Mouse (Mus musculus): Measurements from ENCODE around the gene Gm10837. TPM values are rescaled to one million over a fixed set of nuclear protein-coding genes. Genes with fewer than 3 reads are reported as not detected.

Gm10837 gene
- polyA plus RNA-seq, 1 experiment from 2014 or later = not detected

DNA sequence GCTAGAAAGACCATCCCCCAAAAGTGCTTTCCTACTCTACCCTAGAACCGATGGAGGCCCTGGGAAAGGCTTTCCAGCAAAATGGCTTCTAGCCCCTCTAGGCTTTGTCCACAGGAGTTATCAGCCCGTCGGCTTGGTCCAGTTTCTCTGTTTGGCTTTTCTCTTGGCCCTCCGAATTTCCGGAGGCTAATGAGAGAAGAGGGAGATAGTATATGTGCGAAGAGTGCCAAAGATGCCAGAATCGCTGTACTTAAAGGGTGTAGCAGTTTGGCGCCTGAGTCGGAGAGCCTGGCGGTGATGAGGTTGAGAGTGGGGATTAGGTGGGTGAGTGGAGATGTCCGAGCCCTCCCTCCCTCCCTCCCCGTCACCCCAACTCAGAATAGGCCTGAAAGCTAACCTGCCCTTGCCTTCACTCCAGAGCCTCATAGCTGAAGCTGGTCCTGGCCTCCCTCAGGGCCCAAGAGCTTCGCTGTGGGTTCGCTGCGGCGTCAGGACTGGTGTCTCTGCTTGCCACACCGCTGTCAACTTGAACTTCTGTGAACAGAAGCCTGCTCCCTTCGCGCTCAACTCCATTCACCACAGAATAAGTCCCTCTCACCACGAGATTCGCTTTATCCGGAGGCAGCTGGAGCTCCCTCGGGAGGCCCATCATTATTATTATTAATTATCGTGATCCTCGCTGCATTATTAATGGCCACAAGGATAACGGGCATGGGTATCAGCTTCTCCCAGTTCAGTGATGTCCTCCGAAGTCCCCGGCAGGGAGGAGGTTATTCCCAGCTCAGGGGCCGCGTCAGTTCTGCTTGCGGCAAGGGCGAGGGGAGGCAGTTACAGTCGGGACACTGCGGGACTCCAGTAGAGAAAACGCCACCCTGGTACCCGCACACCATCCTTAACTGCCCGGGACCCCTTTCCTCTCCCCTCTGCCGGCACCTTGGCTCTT lies 8.0 kb upstream of the Gm10837 start:
- Histone ChIP-seq H3K4me1 (ENCODE audit: insufficient read depth) (no peaks in the 10 kb centered on the region), H3K36me3 (replicated peaks; ENCODE audit: insufficient read depth, low read length) (no peaks in the 10 kb centered on the region), H3K4me3 (ENCODE audit: low read depth, low read length) (no peak overlapping the region), H3K27me3 (ENCODE audit: insufficient read depth, low read length) (peaks cover 100% of the 10 kb centered on the region), H3K9ac (replicated peaks) (no peak overlapping the region), H3K4me2 (ENCODE audit: low read depth, low read length) (no peak overlapping the region), H3K27ac (ENCODE audit: low read depth) (no peak overlapping the region), H3K9me3 (ENCODE audit: low read length) (no peaks in the 10 kb centered on the region)
- no peak for DNase-seq
- no peak for ATAC-seq
- 2% methylated on average over 38 of the region's 38 CpGs for WGBS (ENCODE audit: insufficient replicate concordance)
- no peak for TF ChIP-seq EP300 (IDR thresholded peaks at IDR 0.05; ENCODE audit: low read depth)

DNA sequence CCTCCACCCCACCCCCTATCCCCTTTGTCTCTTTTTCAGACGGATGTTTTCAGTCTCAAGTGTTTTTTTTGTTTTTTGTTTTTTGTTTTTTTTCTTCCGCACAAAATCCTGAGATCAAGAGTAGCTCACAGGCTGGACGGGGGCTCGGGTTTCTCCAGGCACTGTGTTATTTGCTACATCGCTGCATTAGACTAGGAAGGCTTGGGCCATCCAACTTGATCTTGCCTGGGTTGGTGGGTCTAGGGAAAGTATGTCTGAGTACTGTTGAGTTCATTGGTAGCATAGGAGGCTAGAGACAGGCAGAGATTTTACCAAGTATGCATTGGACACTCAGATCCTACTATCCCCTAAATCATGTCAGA lies 7.4 kb upstream of the Gm10837 start:
- 7% methylated on average over 5 of the region's 5 CpGs for WGBS (ENCODE audit: insufficient replicate concordance)

DNA sequence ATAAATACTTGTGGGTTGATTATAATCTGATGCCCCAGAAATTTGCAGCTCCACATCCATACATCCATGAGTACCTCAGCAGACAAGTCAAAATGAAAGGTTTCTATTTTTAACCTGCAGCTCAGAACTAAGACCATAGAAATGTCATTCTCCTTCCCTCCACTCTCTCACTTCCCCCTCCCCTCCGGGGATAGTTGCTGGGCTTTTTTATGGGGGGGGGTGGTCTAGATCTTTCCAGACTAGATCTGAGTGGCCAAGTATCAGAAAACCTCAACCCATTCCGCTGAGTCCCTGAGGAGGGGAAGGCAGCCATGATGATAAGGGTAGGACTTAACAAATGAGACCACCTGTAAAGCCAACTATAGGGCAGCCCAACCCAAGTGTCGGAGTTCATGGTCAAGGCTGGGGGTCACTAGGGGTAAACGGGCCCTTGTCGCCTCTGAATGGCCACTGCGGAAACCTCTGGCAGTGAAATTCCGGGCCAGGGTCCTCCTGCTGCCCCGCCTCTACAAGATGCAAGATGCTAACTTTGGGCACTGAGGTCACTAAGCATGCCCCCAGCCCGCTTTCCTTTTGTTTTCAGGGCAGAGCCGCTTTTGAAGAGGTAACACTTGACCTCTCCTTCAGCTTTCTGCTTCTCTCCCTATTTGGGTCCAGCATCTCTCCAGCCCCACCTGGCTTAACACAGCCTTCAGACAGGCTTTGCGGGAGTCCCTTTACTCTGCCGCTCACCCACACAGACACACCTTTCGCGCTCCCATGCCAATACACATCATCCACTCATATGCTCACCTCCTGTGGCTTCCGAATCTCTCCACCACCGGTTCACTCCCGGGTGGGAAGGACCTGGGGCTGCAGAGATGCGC lies 6.6 kb upstream of the Gm10837 start:
- TF ChIP-seq CTCF (IDR thresholded peaks at IDR 0.05; ENCODE audit: low read depth) (no peak), EP300 (IDR thresholded peaks at IDR 0.05; ENCODE audit: low read depth) (no peak)
- peaks cover 93% of the 10 kb centered on the region for H3K27me3 ChIP-seq (ENCODE audit: insufficient read depth, low read length)
- H3K4me3 ChIP-seq (ENCODE audit: low read depth, low read length) = no peak overlapping the region
- no peaks in the 10 kb centered on the region for H3K4me1 ChIP-seq (ENCODE audit: insufficient read depth)
- ATAC-seq = no peak
- no peak overlapping the region for H3K9ac ChIP-seq (replicated peaks)
- WGBS (ENCODE audit: insufficient replicate concordance) = 4% methylated on average over 18 of the region's 18 CpGs
- no peak for DNase-seq
- H3K4me2 ChIP-seq (ENCODE audit: low read depth, low read length) = no peak overlapping the region
- no peaks in the 10 kb centered on the region for H3K36me3 ChIP-seq (replicated peaks; ENCODE audit: insufficient read depth, low read length)
- no peak overlapping the region for H3K27ac ChIP-seq (ENCODE audit: low read depth)
- H3K9me3 ChIP-seq (ENCODE audit: low read length) = no peaks in the 10 kb centered on the region

More for the DNA sequence above, 7.4 kb upstream of the Gm10837 start:
- H3K9me3 ChIP-seq (ENCODE audit: low read length) = no peaks in the 10 kb centered on the region
- H3K4me3 ChIP-seq (ENCODE audit: low read depth, low read length) = no peak overlapping the region
- no peaks in the 10 kb centered on the region for H3K36me3 ChIP-seq (replicated peaks; ENCODE audit: insufficient read depth, low read length)
- ATAC-seq (no peak), DNase-seq (no peak)
- peaks cover 98% of the 10 kb centered on the region for H3K27me3 ChIP-seq (ENCODE audit: insufficient read depth, low read length)
- no peak overlapping the region for H3K9ac ChIP-seq (replicated peaks)
- H3K4me1 ChIP-seq (ENCODE audit: insufficient read depth) = no peaks in the 10 kb centered on the region
- TF ChIP-seq CTCF (IDR thresholded peaks at IDR 0.05; ENCODE audit: low read depth) (no peak), EP300 (IDR thresholded peaks at IDR 0.05; ENCODE audit: low read depth) (no peak)
- H3K27ac ChIP-seq (ENCODE audit: low read depth) = no peak overlapping the region
- no peak overlapping the region for H3K4me2 ChIP-seq (ENCODE audit: low read depth, low read length)

DNA sequence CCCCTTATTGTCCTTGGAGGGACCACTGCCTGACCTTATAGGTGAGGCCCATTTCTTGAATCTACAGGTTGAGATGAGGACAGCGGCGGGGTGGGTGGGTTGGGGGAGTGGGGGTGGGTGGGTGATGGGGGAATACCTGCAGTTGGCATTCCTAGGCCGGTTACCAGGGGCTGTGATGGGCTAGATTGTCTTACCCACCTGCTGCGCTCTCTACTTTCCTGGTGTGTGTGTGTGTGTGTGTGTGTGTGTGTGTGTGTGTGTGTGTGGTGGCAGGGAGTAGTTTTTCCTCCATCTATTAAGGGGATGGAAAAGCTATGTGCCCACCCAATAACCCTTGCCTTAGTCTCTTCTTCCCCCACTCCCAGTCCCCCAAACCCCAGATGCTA lies 5.9 kb upstream of the Gm10837 start:
- H3K9me3 ChIP-seq (ENCODE audit: low read length) = no peaks in the 10 kb centered on the region
- no peaks in the 10 kb centered on the region for H3K36me3 ChIP-seq (replicated peaks; ENCODE audit: insufficient read depth, low read length)
- no peak for TF ChIP-seq EP300 (IDR thresholded peaks at IDR 0.05; ENCODE audit: low read depth)
- TF ChIP-seq CTCF (IDR thresholded peaks at IDR 0.05; ENCODE audit: low read depth) = no peak
- WGBS (ENCODE audit: insufficient replicate concordance) = 7% methylated on average over 4 of the region's 4 CpGs
- H3K4me1 ChIP-seq (ENCODE audit: insufficient read depth) = no peaks in the 10 kb centered on the region
- DNase-seq (no peak), ATAC-seq (no peak)
- H3K4me3 ChIP-seq (ENCODE audit: low read depth, low read length) = no peak overlapping the region
- no peak overlapping the region for H3K9ac ChIP-seq (replicated peaks)
- no peak overlapping the region for H3K4me2 ChIP-seq (ENCODE audit: low read depth, low read length)
- H3K27ac ChIP-seq (ENCODE audit: low read depth) = no peak overlapping the region
- H3K27me3 ChIP-seq (ENCODE audit: insufficient read depth, low read length) = peaks cover 93% of the 10 kb centered on the region

DNA sequence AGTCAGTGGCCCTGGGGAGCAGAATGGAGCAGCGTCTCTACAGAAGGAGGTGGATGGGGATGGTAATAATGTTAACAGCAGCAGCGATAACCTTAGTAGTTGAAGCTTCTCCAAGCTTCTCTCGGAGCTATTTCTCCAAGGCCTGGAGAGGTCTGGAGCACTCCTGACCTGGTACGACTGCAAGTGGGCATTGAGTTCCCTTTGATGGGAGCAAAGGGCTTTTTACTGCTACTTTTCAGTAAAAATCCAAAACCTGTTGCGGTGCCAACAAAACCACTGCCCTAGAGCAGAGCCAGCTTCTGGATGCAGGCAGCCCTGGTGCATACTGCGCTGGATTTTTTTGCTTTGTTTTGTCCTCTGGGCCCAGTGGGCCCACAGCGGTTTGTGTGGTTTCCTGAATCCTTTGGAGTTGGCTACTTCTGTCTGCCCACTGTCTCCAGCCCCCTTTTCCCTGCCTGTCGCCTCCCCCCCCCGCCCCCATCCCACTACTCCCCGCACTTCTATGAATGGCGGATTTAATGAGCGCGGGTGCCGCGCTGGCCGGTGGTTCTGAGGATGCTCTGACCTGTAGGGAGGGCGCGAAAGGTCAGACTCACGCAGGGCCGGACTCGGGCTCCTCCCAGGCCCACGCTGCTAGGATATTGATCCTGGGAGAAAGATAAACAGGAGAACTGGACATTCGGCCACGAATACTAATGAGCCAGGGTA lies 5.4 kb upstream of the Gm10837 start:
- DNase-seq (no peak), ATAC-seq (no peak)
- WGBS (ENCODE audit: insufficient replicate concordance) = 2% methylated on average over 23 of the region's 24 CpGs
- no peaks in the 10 kb centered on the region for H3K4me1 ChIP-seq (ENCODE audit: insufficient read depth)
- H3K36me3 ChIP-seq (replicated peaks; ENCODE audit: insufficient read depth, low read length) = no peaks in the 10 kb centered on the region
- TF ChIP-seq CTCF (IDR thresholded peaks at IDR 0.05; ENCODE audit: low read depth) (no peak), EP300 (IDR thresholded peaks at IDR 0.05; ENCODE audit: low read depth) (no peak)
- peaks cover 93% of the 10 kb centered on the region for H3K27me3 ChIP-seq (ENCODE audit: insufficient read depth, low read length)
- H3K9me3 ChIP-seq (ENCODE audit: low read length) = no peaks in the 10 kb centered on the region
- no peak overlapping the region for H3K9ac ChIP-seq (replicated peaks)
- no peak overlapping the region for H3K27ac ChIP-seq (ENCODE audit: low read depth)
- no peak overlapping the region for H3K4me2 ChIP-seq (ENCODE audit: low read depth, low read length)
- H3K4me3 ChIP-seq (ENCODE audit: low read depth, low read length) = no peak overlapping the region

Measured in liver, postnatal 0 days (tissue).